Mouse (Mus musculus): ENCODE results near the gene Prickle2.

GRCm38 (mm10) chr6:92542402-92543101 lies 163.4 kb downstream of the Prickle2 start:
- TF ChIP-seq EP300 (IDR thresholded peaks at IDR 0.05; ENCODE audit: low read depth): no peak
- no peak for TF ChIP-seq CTCF (IDR thresholded peaks at IDR 0.05; ENCODE audit: low read depth)
